Comparison of ENCODE assay signal across 8 mouse cellular contexts in the genomic region with DNA sequence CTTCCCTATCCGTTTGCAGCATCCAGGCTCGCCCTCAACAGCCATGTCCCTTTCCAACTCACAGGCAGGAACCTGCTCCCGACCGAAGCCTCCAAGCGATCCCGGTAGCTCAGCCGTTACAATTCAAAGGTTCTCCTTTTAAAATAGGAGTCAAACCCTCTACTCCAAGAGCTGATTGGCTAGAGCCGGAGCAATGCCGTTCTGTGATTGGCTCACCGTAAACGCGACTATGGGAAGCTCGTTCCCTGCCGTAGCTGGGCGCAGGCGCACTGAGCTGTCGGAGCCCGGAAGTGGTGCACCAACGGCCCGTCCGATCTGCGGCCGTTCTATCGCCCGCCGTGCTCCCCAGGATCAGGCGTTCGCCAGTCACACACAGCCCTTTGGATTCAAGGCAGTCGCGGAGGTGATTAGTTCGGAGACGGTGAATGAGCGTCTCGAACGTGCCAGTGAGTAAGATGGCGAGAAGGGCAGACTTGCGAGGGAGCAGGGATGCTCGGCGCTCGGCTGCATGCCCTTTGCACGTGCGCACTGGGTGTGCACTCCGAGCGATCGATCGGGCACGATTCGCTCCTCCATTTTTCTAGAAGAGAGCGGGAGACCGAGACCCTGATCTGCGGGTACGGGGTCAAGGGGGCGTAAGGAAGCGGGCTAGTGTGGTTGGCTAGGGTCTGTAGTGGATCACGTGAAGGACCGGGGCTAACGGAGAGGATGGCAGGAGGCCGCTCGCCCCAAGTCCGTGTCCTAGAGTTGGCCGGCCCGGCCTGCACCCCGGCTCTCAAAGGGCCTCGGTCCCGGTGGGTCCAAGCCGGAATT. TPM values are rescaled to one million over a fixed set of nuclear protein-coding genes. Genes with fewer than 3 reads are reported as not detected.
DNase-seq lines count a peak whose midpoint lies in the region; ATAC-seq and TF ChIP-seq lines count a peak whose summit lies in the region.

TSS of gene Aurka (minus strand) at position 125 of the 813 bp plus-strand sequence.
TSS of gene Cstf1 (plus strand) at position 271 of the 813 bp plus-strand sequence.

- peaks cover 56% of the 10 kb centered on the region for H3K36me3 ChIP-seq in heart, embryonic 12.5 days
- peaks cover 27% of the 10 kb centered on the region for H3K36me3 ChIP-seq in kidney, postnatal 0 days (ENCODE audit: insufficient read depth, low read length)
- peaks cover 38% of the 10 kb centered on the region for H3K36me3 ChIP-seq in liver, embryonic 11.5 days (ENCODE audit: control insufficient read depth, insufficient read depth, low read length)
- H3K36me3 ChIP-seq in stomach, embryonic 14.5 days (ENCODE audit: control insufficient read depth, insufficient read depth, low read length): peaks cover 41% of the 10 kb centered on the region

- under 1% methylated on average over 66 of the region's 66 CpGs for WGBS in heart, embryonic 12.5 days
- under 1% methylated on average over 66 of the region's 66 CpGs for WGBS in kidney, postnatal 0 days
- under 1% methylated on average over 66 of the region's 66 CpGs for WGBS in liver, embryonic 11.5 days
- under 1% methylated on average over 66 of the region's 66 CpGs for WGBS in stomach, embryonic 14.5 days

- H3K27ac ChIP-seq in heart, embryonic 12.5 days (ENCODE audit: poor library complexity, severe bottlenecking): peak within 1 kb of the TSS; percentile 77
- peak within 1 kb of the TSS; percentile 84 for H3K27ac ChIP-seq in kidney, postnatal 0 days
- H3K27ac ChIP-seq in liver, embryonic 11.5 days (ENCODE audit: low read depth, low read length): peak within 1 kb of the TSS; percentile 85
- peak within 1 kb of the TSS; percentile 78; the same call in 1 of the 2 replicates for H3K27ac ChIP-seq in stomach, embryonic 14.5 days (ENCODE audit: low read length)

- H3K9ac ChIP-seq in heart, embryonic 12.5 days: peak within 1 kb of the TSS; percentile 92
- H3K9ac ChIP-seq in kidney, postnatal 0 days (ENCODE audit: low read depth, low read length): peak within 1 kb of the TSS; percentile 91
- H3K9ac ChIP-seq in liver, embryonic 11.5 days (ENCODE audit: low read depth, low read length): peak within 1 kb of the TSS; percentile 97
- peak within 1 kb of the TSS; percentile 92 for H3K9ac ChIP-seq in stomach, embryonic 14.5 days (replicated peaks; ENCODE audit: low read depth, low read length)

- peak within 1 kb of the TSS; percentile 91 for H3K4me2 ChIP-seq in heart, embryonic 12.5 days
- peak within 1 kb of the TSS; percentile 92 for H3K4me2 ChIP-seq in kidney, postnatal 0 days (ENCODE audit: low read length)
- peak within 1 kb of the TSS; percentile 91 for H3K4me2 ChIP-seq in liver, embryonic 11.5 days
- peak within 1 kb of the TSS; percentile 73 for H3K4me2 ChIP-seq in stomach, embryonic 14.5 days (replicated peaks; ENCODE audit: low read depth, low read length)

- H3K9me3 ChIP-seq in heart, embryonic 12.5 days (replicated peaks): no peaks in the 10 kb centered on the region
- no peaks in the 10 kb centered on the region for H3K9me3 ChIP-seq in kidney, postnatal 0 days (replicated peaks; ENCODE audit: low read length)
- no peaks in the 10 kb centered on the region for H3K9me3 ChIP-seq in liver, embryonic 11.5 days (ENCODE audit: control insufficient read depth, low read length)
- no peaks in the 10 kb centered on the region for H3K9me3 ChIP-seq in stomach, embryonic 14.5 days (ENCODE audit: control insufficient read depth, low read depth, low read length)

- H3K4me1 ChIP-seq in heart, embryonic 12.5 days (replicated peaks): peaks cover 30% of the 10 kb centered on the region
- peaks cover 9% of the 10 kb centered on the region; the same call in 1 of the 2 replicates for H3K4me1 ChIP-seq in kidney, postnatal 0 days (replicated peaks; ENCODE audit: insufficient read depth, low read length)
- H3K4me1 ChIP-seq in liver, embryonic 11.5 days (replicated peaks; ENCODE audit: control insufficient read depth, insufficient read depth, low read length): peaks cover 29% of the 10 kb centered on the region
- peaks cover 19% of the 10 kb centered on the region for H3K4me1 ChIP-seq in stomach, embryonic 14.5 days (ENCODE audit: control insufficient read depth, insufficient read depth, low read length)

- DNase-seq in CD4-positive helper T cell, adult 2 months (ENCODE audit: low read depth, low spot score): peak; percentile 95
- DNase-seq in brain, embryonic 18.5 days (ENCODE audit: low read depth, low spot score): peak; percentile 89
- DNase-seq in kidney, postnatal 0 days (ENCODE audit: low spot score): peak; percentile 98
- DNase-seq in liver, embryonic 11.5 days (ENCODE audit: low spot score): peak; percentile 96
- DNase-seq in naive thymus-derived CD4-positive, alpha-beta T cell, adult 2 months (ENCODE audit: low read depth): peak; percentile 97

- ATAC-seq in erythroid progenitor cell, adult 5-6 weeks (replicated peaks; ENCODE audit: low FRiP score, poor library complexity, severe bottlenecking): peak; percentile 94
- ATAC-seq in heart, embryonic 12.5 days (ENCODE audit: insufficient number of reproducible peaks, low FRiP score): peak; percentile 98
- ATAC-seq in kidney, postnatal 0 days (replicated peaks; ENCODE audit: low FRiP score, low read depth): peak; percentile 98
- peak; percentile 97 for ATAC-seq in liver, embryonic 11.5 days (replicated peaks; ENCODE audit: low FRiP score)
- ATAC-seq in stomach, embryonic 14.5 days (ENCODE audit: insufficient number of reproducible peaks, insufficient read depth, low FRiP score, low read depth): peak; percentile 98

- peak within 1 kb of the TSS; percentile 94 for H3K4me3 ChIP-seq in heart, embryonic 12.5 days
- H3K4me3 ChIP-seq in kidney, postnatal 0 days (replicated peaks; ENCODE audit: low read depth, low read length): peak within 1 kb of the TSS; percentile 99
- H3K4me3 ChIP-seq in liver, embryonic 11.5 days (ENCODE audit: low read depth, low read length): peak within 1 kb of the TSS; percentile 95
- peak within 1 kb of the TSS; percentile 93 for H3K4me3 ChIP-seq in stomach, embryonic 14.5 days (ENCODE audit: low read depth, low read length)

- TF ChIP-seq CTCF in kidney, postnatal 0 days (IDR thresholded peaks at IDR 0.05; ENCODE audit: low read depth): no peak

- no peaks in the 10 kb centered on the region for H3K27me3 ChIP-seq in heart, embryonic 12.5 days (replicated peaks)
- no peaks in the 10 kb centered on the region for H3K27me3 ChIP-seq in kidney, postnatal 0 days (ENCODE audit: insufficient read depth, low read length)
- H3K27me3 ChIP-seq in liver, embryonic 11.5 days (replicated peaks; ENCODE audit: control insufficient read depth, insufficient read depth, low read length): no peaks in the 10 kb centered on the region
- H3K27me3 ChIP-seq in stomach, embryonic 14.5 days (ENCODE audit: control insufficient read depth, insufficient read depth, low read length): no peaks in the 10 kb centered on the region

RNA-seq across cellular contexts. Expression of gene Aurka, which starts in this region (rescaled TPM):
- total RNA-seq in erythroid progenitor cell, adult 5-6 weeks (2015; ENCODE audit: low replicate concordance): 198 and 222 TPM in 2 replicates
- 219 and 316 TPM in 2 replicates for total RNA-seq in erythroid progenitor cell, adult 5-6 weeks (2017; ENCODE audit: low replicate concordance)
- 102 and 106 TPM in 2 replicates for polyA plus RNA-seq in heart, embryonic 12.5 days (2016; fragmentation: Nextera tagmentation; extraction: Ambion mirVana)
- polyA plus RNA-seq in kidney, postnatal 0 days (2015; fragmentation: Nextera tagmentation; extraction: Ambion mirVana): 40.0 and 46.3 TPM in 2 replicates
- polyA plus RNA-seq in liver, embryonic 11.5 days (2014; fragmentation: Nextera tagmentation; extraction: Ambion mirVana): 190 and 215 TPM in 2 replicates
- 104 and 111 TPM in 2 replicates for polyA plus RNA-seq in stomach, embryonic 14.5 days (2014; fragmentation: Nextera tagmentation; extraction: Ambion mirVana)

RNA-seq across cellular contexts. Expression of gene Cstf1, which starts in this region (rescaled TPM):
- total RNA-seq in erythroid progenitor cell, adult 5-6 weeks (2015; ENCODE audit: low replicate concordance): 14.1 and 21.4 TPM in 2 replicates
- total RNA-seq in erythroid progenitor cell, adult 5-6 weeks (2017; ENCODE audit: low replicate concordance): 17.1 and 42.2 TPM in 2 replicates
- 34.6 and 35.2 TPM in 2 replicates for polyA plus RNA-seq in heart, embryonic 12.5 days (2016; fragmentation: Nextera tagmentation; extraction: Ambion mirVana)
- polyA plus RNA-seq in kidney, postnatal 0 days (2015; fragmentation: Nextera tagmentation; extraction: Ambion mirVana): 32.4 and 34.6 TPM in 2 replicates
- polyA plus RNA-seq in liver, embryonic 11.5 days (2014; fragmentation: Nextera tagmentation; extraction: Ambion mirVana): 50.5 and 57.8 TPM in 2 replicates
- 40.0 and 43.2 TPM in 2 replicates for polyA plus RNA-seq in stomach, embryonic 14.5 days (2014; fragmentation: Nextera tagmentation; extraction: Ambion mirVana)

Comparison
In these comparisons a context has a peak if more than half of its experiments do, and no peak if none do; other contexts are left out.
1. Peak in every context shown above with its lines: DNase-seq, ATAC-seq, H3K4me3 ChIP-seq and H3K27ac ChIP-seq.